Mouse (Mus musculus) E14TG2a.4 (cell line): ENCODE data around the gene Ergic1.

Source experiments
- CTCF ChIP-seq: conservative IDR thresholded peaks from 2 replicates; pipeline ENCODE4 v1.5.1; 2014; ENCODE audit warnings: low read length
- NANOG ChIP-seq: IDR thresholded peaks from 2 replicates; pipeline ENCODE4 v1.6.1; 2014; ENCODE audit warnings: borderline replicate concordance, low read length, mixed read lengths
- POU5F1 ChIP-seq: IDR thresholded peaks from 2 replicates; pipeline ENCODE4 v1.6.1; 2014; ENCODE audit warnings: low read length, borderline replicate concordance

DNA sequence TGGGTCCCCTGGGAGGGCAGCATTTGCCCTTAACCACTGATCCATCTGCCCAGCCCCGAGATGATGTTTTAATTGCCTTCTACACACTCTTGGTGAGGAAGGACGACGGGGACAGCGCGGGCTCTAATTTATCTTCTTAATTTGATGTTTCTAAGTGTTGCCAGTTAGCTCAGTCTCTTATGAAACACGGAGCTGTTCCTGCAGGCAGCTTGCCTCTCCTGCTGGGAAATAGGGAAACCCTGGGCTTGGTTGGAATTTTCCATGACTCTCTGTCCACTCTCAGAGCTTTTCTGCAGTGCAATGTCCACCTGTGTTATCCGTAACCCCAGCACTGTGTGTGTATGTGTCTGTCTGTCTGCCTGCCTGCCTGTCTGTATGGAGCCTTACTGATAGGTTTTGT is 132.1 kb downstream of the Ergic1 start:
- TF ChIP-seq CTCF (no peak), POU5F1 (no peak), NANOG (no peak)
